Mouse (Mus musculus) midbrain, embryonic 12.5 days (tissue): Measurements from ENCODE around the gene Vwa5b1. TPM values are rescaled to one million over a fixed set of nuclear protein-coding genes. Genes with fewer than 3 reads are reported as not detected.

Source experiments
- ATAC-seq: fragments of 200-750 bp; cut with Nextera tagmentation; 2 replicates; pipeline ENCODE4 v1.8.0; 2017; ENCODE audit warnings: low read depth, moderate TSS enrichment, moderate library complexity; ENCODE audit not compliant: low FRiP score
- H3K27ac ChIP-seq: fragments of 300-500 bp; sonication (generic); replicated peaks from 2 replicates; pipeline ENCODE4 v1.5.1; 2016; ENCODE audit warnings: mild to moderate bottlenecking
- H3K27me3 ChIP-seq: fragments of 300-500 bp; sonication (generic); 2 replicates; pipeline ENCODE4 v1.6.1; 2016; ENCODE audit warnings: mild to moderate bottlenecking
- H3K36me3 ChIP-seq: fragments of 300-500 bp; sonication (generic); 2 replicates; pipeline ENCODE4 v1.6.1; 2016
- H3K4me1 ChIP-seq: fragments of 300-500 bp; sonication (generic); 2 replicates; pipeline ENCODE4 v1.6.1; 2016
- H3K4me2 ChIP-seq: fragments of 300-500 bp; sonication (generic); replicated peaks from 2 replicates; pipeline ENCODE4 v1.6.1; 2016; ENCODE audit warnings: mild to moderate bottlenecking, moderate library complexity
- H3K4me3 ChIP-seq: fragments of 300-500 bp; sonication (generic); 2 replicates; pipeline ENCODE4 v1.5.1; 2016; ENCODE audit warnings: mild to moderate bottlenecking
- H3K9ac ChIP-seq: fragments of 300-500 bp; sonication (generic); replicated peaks from 2 replicates; pipeline ENCODE4 v1.6.1; 2016; ENCODE audit warnings: mild to moderate bottlenecking, moderate library complexity
- H3K9me3 ChIP-seq: fragments of 300-500 bp; sonication (generic); 2 replicates; pipeline ENCODE4 v1.6.1; 2016; ENCODE audit warnings: mild to moderate bottlenecking
- WGBS: fragments of 180-500 bp; shearing (Covaris S2); methylation state at CpG from one replicate; pipeline ENCODE4 v1.1.7; 2016; 5-methylcytosine and 5-hydroxymethylcytosine counted together
- polyA plus RNA-seq: library from polyadenylated mRNA; unstranded; fragments of >200 nt; fragmentation: Nextera tagmentation; extraction: Ambion mirVana; gene quantifications from 2 replicates; pipeline ENCODE4 v1.2.1, GENCODE M21; 2016

Gene Vwa5b1
- polyA plus RNA-seq, 1 experiment from 2014 or later: 0.37 TPM

GRCm38 (mm10) chr4:138648096-138648635 lies 12.5 kb upstream of the Vwa5b1 start:
- peaks cover 11% of the 10 kb centered on the region for H3K4me1 ChIP-seq

GRCm38 (mm10) chr4:138642272-138642671 lies 6.6 kb upstream of the Vwa5b1 start:
- Histone ChIP-seq H3K9me3 (0 out of 2 replicates have a peak, but pooled peaks cover 8% of the 10 kb centered on the region), H3K36me3 (no peaks in the 10 kb centered on the region), H3K9ac (no peak overlapping the region), H3K27ac (no peak overlapping the region), H3K4me1 (no peaks in the 10 kb centered on the region), H3K4me3 (no peak overlapping the region), H3K4me2 (no peak overlapping the region), H3K27me3 (no peaks in the 10 kb centered on the region)
- ATAC-seq: no peak
- 43% methylated on average over 4 of the region's 4 CpGs for WGBS

More at GRCm38 (mm10) chr4:138648096-138648635, 12.5 kb upstream of the Vwa5b1 start:
- ATAC-seq: no peak
- H3K27ac ChIP-seq: no peak overlapping the region
- 41% methylated on average over 3 of the region's 3 CpGs for WGBS
- no peak overlapping the region for H3K9ac ChIP-seq
- H3K4me3 ChIP-seq: no peak overlapping the region
- no peaks in the 10 kb centered on the region for H3K9me3 ChIP-seq
- H3K4me2 ChIP-seq: no peak overlapping the region
- H3K36me3 ChIP-seq: no peaks in the 10 kb centered on the region
- no peaks in the 10 kb centered on the region for H3K27me3 ChIP-seq

GRCm38 (mm10) chr4:138636146-138636511 lies 445 bp upstream of the Vwa5b1 start:
- Histone ChIP-seq H3K9me3 (0 out of 2 replicates have a peak, but pooled peaks cover under 1% of the 10 kb centered on the region), H3K27me3 (no peaks in the 10 kb centered on the region), H3K36me3 (no peaks in the 10 kb centered on the region), H3K4me2 (no peak overlapping the region), H3K4me3 (no peak overlapping the region), H3K27ac (peak overlapping the region; percentile 31; the same call in 1 of the 2 replicates), H3K9ac (no peak overlapping the region), H3K4me1 (peaks cover 9% of the 10 kb centered on the region)
- WGBS: 52% methylated on average over 4 of the region's 4 CpGs
- ATAC-seq: no peak

- Histone ChIP-seq H3K27me3 (no peaks in the 10 kb centered on the region), H3K36me3 (no peaks in the 10 kb centered on the region), H3K4me2 (no peak overlapping the region), H3K4me1 (peaks cover 5% of the 10 kb centered on the region; the same call in 1 of the 2 replicates), H3K4me3 (no peak overlapping the region), H3K9me3 (no peaks in the 10 kb centered on the region), H3K9ac (no peak overlapping the region), H3K27ac (no peak overlapping the region)
- WGBS: 71% methylated on average over 5 of the region's 5 CpGs
- no peak for ATAC-seq
These were observed 7.4 kb downstream of the Vwa5b1 start for GRCm38 (mm10) chr4:138628256-138628655.

- Histone ChIP-seq H3K9me3 (no peaks in the 10 kb centered on the region), H3K4me1 (peaks cover 23% of the 10 kb centered on the region), H3K4me2 (no peak overlapping the region), H3K9ac (no peak overlapping the region), H3K27ac (peak overlapping the region; percentile 54), H3K4me3 (no peak overlapping the region), H3K27me3 (peaks cover 4% of the 10 kb centered on the region; the same call in 1 of the 2 replicates), H3K36me3 (no peaks in the 10 kb centered on the region)
- 20% methylated on average over 8 of the region's 8 CpGs for WGBS
- ATAC-seq: no peak
These were observed 21.2 kb downstream of the Vwa5b1 start for GRCm38 (mm10) chr4:138614454-138614853.

- Histone ChIP-seq H3K9ac (no peak overlapping the region), H3K9me3 (no peaks in the 10 kb centered on the region), H3K4me3 (no peak overlapping the region), H3K4me1 (peaks cover 30% of the 10 kb centered on the region), H3K4me2 (no peak overlapping the region), H3K27ac (no peak overlapping the region), H3K36me3 (no peaks in the 10 kb centered on the region), H3K27me3 (peaks cover 10% of the 10 kb centered on the region)
- WGBS: 73% methylated on average over 9 of the region's 9 CpGs
- no peak for ATAC-seq
These were observed 33.8 kb downstream of the Vwa5b1 start for GRCm38 (mm10) chr4:138601926-138602325.

GRCm38 (mm10) chr4:138597904-138598347 lies 37.8 kb downstream of the Vwa5b1 start:
- ATAC-seq: peak; percentile 73

GRCm38 (mm10) chr4:138596391-138597130 lies 39.1 kb downstream of the Vwa5b1 start:
- Histone ChIP-seq H3K4me2 (no peak overlapping the region), H3K4me1 (peaks cover 29% of the 10 kb centered on the region), H3K9ac (no peak overlapping the region), H3K9me3 (no peaks in the 10 kb centered on the region), H3K4me3 (no peak overlapping the region), H3K27ac (peak overlapping the region; percentile 81), H3K36me3 (no peaks in the 10 kb centered on the region), H3K27me3 (no peaks in the 10 kb centered on the region)
- WGBS: 38% methylated on average over 12 of the region's 12 CpGs
- no peak for ATAC-seq

More at GRCm38 (mm10) chr4:138597904-138598347, 37.8 kb downstream of the Vwa5b1 start:
- Histone ChIP-seq H3K36me3 (no peaks in the 10 kb centered on the region), H3K4me3 (no peak overlapping the region), H3K9me3 (no peaks in the 10 kb centered on the region), H3K4me1 (peaks cover 34% of the 10 kb centered on the region), H3K27ac (peak overlapping the region; percentile 81), H3K27me3 (peaks cover 4% of the 10 kb centered on the region; the same call in 1 of the 2 replicates), H3K9ac (peak overlapping the region; percentile 24; the same call in 1 of the 2 replicates), H3K4me2 (peak overlapping the region; percentile 16)
- 4% methylated on average over 7 of the region's 7 CpGs for WGBS

GRCm38 (mm10) chr4:138584946-138585345 lies 50.7 kb downstream of the Vwa5b1 start:
- ATAC-seq: no peak
- H3K27ac ChIP-seq: no peak overlapping the region

GRCm38 (mm10) chr4:138582446-138582845 lies 53.2 kb downstream of the Vwa5b1 start:
- H3K27ac ChIP-seq: no peak overlapping the region
- no peak overlapping the region for H3K4me2 ChIP-seq
- peaks cover 5% of the 10 kb centered on the region; the same call in 1 of the 2 replicates for H3K4me1 ChIP-seq
- WGBS: 85% methylated on average over 4 of the region's 4 CpGs
- no peaks in the 10 kb centered on the region for H3K9me3 ChIP-seq
- H3K4me3 ChIP-seq: no peak overlapping the region
- H3K9ac ChIP-seq: no peak overlapping the region
- no peaks in the 10 kb centered on the region for H3K27me3 ChIP-seq
- ATAC-seq: no peak
- H3K36me3 ChIP-seq: no peaks in the 10 kb centered on the region

More at GRCm38 (mm10) chr4:138584946-138585345, 50.7 kb downstream of the Vwa5b1 start:
- Histone ChIP-seq H3K4me1 (peaks cover 5% of the 10 kb centered on the region; the same call in 1 of the 2 replicates), H3K4me3 (no peak overlapping the region), H3K36me3 (no peaks in the 10 kb centered on the region), H3K4me2 (no peak overlapping the region), H3K27me3 (no peaks in the 10 kb centered on the region), H3K9ac (no peak overlapping the region), H3K9me3 (no peaks in the 10 kb centered on the region)

- Histone ChIP-seq H3K4me3 (no peak overlapping the region), H3K9me3 (no peaks in the 10 kb centered on the region), H3K36me3 (no peaks in the 10 kb centered on the region), H3K4me1 (peaks cover 6% of the 10 kb centered on the region; the same call in 1 of the 2 replicates), H3K9ac (no peak overlapping the region), H3K27ac (no peak overlapping the region), H3K4me2 (no peak overlapping the region), H3K27me3 (no peaks in the 10 kb centered on the region)
- ATAC-seq: no peak
- WGBS: 81% methylated on average over 19 of the region's 19 CpGs
These were observed 57.3 kb downstream of the Vwa5b1 start for GRCm38 (mm10) chr4:138578406-138578805.

GRCm38 (mm10) chr4:138576661-138577060 lies 59.0 kb downstream of the Vwa5b1 start:
- peaks cover 6% of the 10 kb centered on the region; the same call in 1 of the 2 replicates for H3K4me1 ChIP-seq
- ATAC-seq: no peak

More at GRCm38 (mm10) chr4:138576661-138577060, 59.0 kb downstream of the Vwa5b1 start:
- Histone ChIP-seq H3K27me3 (no peaks in the 10 kb centered on the region), H3K9ac (no peak overlapping the region), H3K4me3 (no peak overlapping the region), H3K4me2 (no peak overlapping the region), H3K27ac (no peak overlapping the region), H3K36me3 (no peaks in the 10 kb centered on the region), H3K9me3 (no peaks in the 10 kb centered on the region)
- WGBS: 91% methylated on average over 3 of the region's 4 CpGs
